Mouse (Mus musculus) hindbrain, embryonic 16.5 days (tissue): Measurements from ENCODE around the gene Zfand4. TPM values are rescaled to one million over a fixed set of nuclear protein-coding genes. Genes with fewer than 3 reads are reported as not detected.
"Not testable (repeated sequence)": the region's sequence is repeated elsewhere in the genome, so short reads cannot be mapped to it uniquely, and the experiment has no call there.

ENCODE experiments used
- ATAC-seq: fragments of 200-750 bp; cut with Nextera tagmentation; 2 replicates; pipeline ENCODE4 v1.8.0; 2017; ENCODE audit warnings: moderate TSS enrichment, moderate library complexity
- H3K27ac ChIP-seq: fragments of 300-500 bp; sonication (generic); 2 replicates; pipeline ENCODE4 v1.5.1; 2014; ENCODE audit warnings: low read depth, mild to moderate bottlenecking, control low read depth, low read length, moderate library complexity
- H3K27me3 ChIP-seq: fragments of 300-500 bp; sonication (generic); replicated peaks from 2 replicates; pipeline ENCODE4 v1.6.1; 2014; ENCODE audit warnings: low read length; ENCODE audit not compliant: control insufficient read depth, insufficient read depth
- H3K36me3 ChIP-seq: fragments of 300-500 bp; sonication (generic); 2 replicates; pipeline ENCODE4 v1.6.1; 2014; ENCODE audit warnings: mild to moderate bottlenecking, low read length, moderate library complexity, mixed read lengths; ENCODE audit not compliant: control insufficient read depth, insufficient read depth
- H3K4me1 ChIP-seq: fragments of 300-500 bp; sonication (generic); 2 replicates; pipeline ENCODE4 v1.6.1; 2014; ENCODE audit warnings: low read depth, low read length; ENCODE audit not compliant: control insufficient read depth, insufficient read depth
- H3K4me2 ChIP-seq: fragments of 300-500 bp; sonication (generic); 2 replicates; pipeline ENCODE4 v1.6.1; 2014; ENCODE audit warnings: mild to moderate bottlenecking, low read length, control low read depth, moderate library complexity
- H3K4me3 ChIP-seq: fragments of 300-500 bp; sonication (generic); 2 replicates; pipeline ENCODE4 v1.5.1; 2014; ENCODE audit warnings: mild to moderate bottlenecking, low read length, control low read depth, moderate library complexity
- H3K9ac ChIP-seq: fragments of 300-500 bp; sonication (generic); 2 replicates; pipeline ENCODE4 v1.6.1; 2014; ENCODE audit warnings: low read depth, mild to moderate bottlenecking, control low read depth, low read length, moderate library complexity
- H3K9me3 ChIP-seq: fragments of 300-500 bp; sonication (generic); 2 replicates; pipeline ENCODE4 v1.6.1; 2014; ENCODE audit warnings: mild to moderate bottlenecking, low read length, moderate library complexity; ENCODE audit not compliant: control insufficient read depth
- WGBS: fragments of 180-500 bp; shearing (Covaris S2); extraction: QIAGEN DNeasy Blood & Tissue Kit; methylation state at CpG from one replicate; pipeline ENCODE4 v1.1.7; 2014; 5-methylcytosine and 5-hydroxymethylcytosine counted together
- polyA plus RNA-seq: library from polyadenylated mRNA; unstranded; fragments of >200 nt; fragmentation: Nextera tagmentation; extraction: Ambion mirVana; gene quantifications from 2 replicates; pipeline ENCODE4 v1.2.1, GENCODE M21; 2015

Gene Zfand4
- polyA plus RNA-seq, 1 experiment from 2014 or later, result 6.7 TPM

DNA sequence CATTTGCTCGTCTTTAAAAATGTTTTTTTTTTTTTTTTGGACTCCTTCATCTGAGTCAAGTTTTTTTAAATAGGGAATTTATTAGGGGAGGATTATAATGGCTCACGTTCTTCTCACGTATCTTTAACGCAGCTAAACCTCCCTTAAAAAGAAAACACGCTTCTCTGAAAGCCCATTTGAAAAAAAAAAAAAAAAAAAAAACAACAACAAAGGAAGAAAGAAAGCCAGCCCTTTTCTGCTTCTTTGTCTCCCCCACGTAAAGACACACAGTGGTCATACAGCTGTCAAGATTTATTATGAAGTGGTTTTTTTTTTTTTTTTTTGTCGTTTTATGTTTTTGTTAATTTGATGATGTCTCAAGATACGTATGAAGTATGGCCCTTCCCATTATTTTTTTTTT is 74.5 kb downstream of the Zfand4 start:
- H3K27me3 ChIP-seq, result no peaks in the 10 kb centered on the region; the same call in 1 of the 2 replicates
- no peak for ATAC-seq
- WGBS, result 6% methylated on average over 8 of the region's 8 CpGs
- H3K4me3 ChIP-seq, result peak overlapping the region; percentile 100
- H3K27ac ChIP-seq, result peak overlapping the region; percentile 88
- peak overlapping the region; percentile 95 for H3K9ac ChIP-seq
- H3K4me1 ChIP-seq, result peaks cover 14% of the 10 kb centered on the region
- no peaks in the 10 kb centered on the region; the same call in 1 of the 2 replicates for H3K9me3 ChIP-seq
- peak overlapping the region; percentile 70 for H3K4me2 ChIP-seq
- H3K36me3 ChIP-seq, result no peaks in the 10 kb centered on the region

DNA sequence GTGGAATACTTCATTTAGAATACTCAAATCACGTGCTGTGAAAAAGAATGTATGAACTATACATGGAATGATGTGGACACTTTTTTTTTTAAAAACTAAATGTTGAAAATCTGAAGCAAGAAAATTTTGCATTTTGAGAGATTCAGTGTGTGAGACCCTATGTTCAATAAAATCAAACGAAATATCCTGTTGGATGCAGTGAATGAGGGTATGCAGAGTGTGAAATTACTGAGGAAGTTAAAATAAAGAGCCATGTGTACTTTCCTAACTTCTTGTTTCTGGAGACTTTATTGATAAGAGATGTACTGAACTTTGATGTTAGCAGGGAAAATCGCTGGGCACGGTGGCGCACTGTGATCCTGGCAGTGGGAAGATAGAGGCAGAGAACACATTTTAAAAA is 75.1 kb downstream of the Zfand4 start:
- no peak overlapping the region for H3K27ac ChIP-seq
- H3K27me3 ChIP-seq, result no peaks in the 10 kb centered on the region; the same call in 1 of the 2 replicates
- no peaks in the 10 kb centered on the region for H3K36me3 ChIP-seq
- H3K4me1 ChIP-seq, result peaks cover 14% of the 10 kb centered on the region
- no peaks in the 10 kb centered on the region; the same call in 1 of the 2 replicates for H3K9me3 ChIP-seq
- H3K9ac ChIP-seq, result no peak overlapping the region
- 79% methylated on average over 5 of the region's 5 CpGs for WGBS
- ATAC-seq, result no peak
- H3K4me2 ChIP-seq, result peak overlapping the region; percentile 70
- peak overlapping the region; percentile 100 for H3K4me3 ChIP-seq

DNA sequence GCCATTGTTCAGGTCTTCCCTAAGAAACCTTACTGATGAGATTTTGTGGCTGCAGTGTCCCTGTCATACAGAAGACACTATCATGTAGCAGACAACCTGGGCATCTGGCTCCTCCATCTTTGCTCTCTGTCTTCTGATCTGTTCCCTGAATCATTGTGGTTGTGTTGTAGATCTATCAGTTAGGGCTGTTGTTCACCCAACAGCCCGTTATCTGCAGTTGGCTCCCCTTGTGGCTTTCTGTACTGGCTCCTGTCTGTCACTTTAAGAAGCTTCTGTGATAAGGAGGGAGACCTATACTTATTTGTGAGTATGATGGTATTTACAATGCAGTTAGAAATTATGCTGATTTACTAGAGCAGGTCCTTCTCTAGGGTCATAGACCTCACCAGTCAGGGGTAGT is 76.5 kb downstream of the Zfand4 start:
- WGBS, result 82% methylated on average over 1 of the region's 1 CpGs
- ATAC-seq, result no peak
- H3K4me3 ChIP-seq, result no peak overlapping the region
- no peak overlapping the region for H3K9ac ChIP-seq
- H3K4me1 ChIP-seq, result peaks cover 14% of the 10 kb centered on the region
- H3K9me3 ChIP-seq, result no peaks in the 10 kb centered on the region; the same call in 1 of the 2 replicates
- H3K27ac ChIP-seq, result no peak overlapping the region
- peak overlapping the region; percentile 70; the same call in 1 of the 2 replicates for H3K4me2 ChIP-seq
- H3K27me3 ChIP-seq, result no peaks in the 10 kb centered on the region; the same call in 1 of the 2 replicates
- H3K36me3 ChIP-seq, result no peaks in the 10 kb centered on the region

- no peak overlapping the region for H3K27ac ChIP-seq
- H3K4me2 ChIP-seq, result no peak overlapping the region
- no peak overlapping the region for H3K9ac ChIP-seq
- no peaks in the 10 kb centered on the region for H3K4me1 ChIP-seq
- H3K36me3 ChIP-seq, result no peaks in the 10 kb centered on the region
- H3K4me3 ChIP-seq, result no peak overlapping the region
- no peaks in the 10 kb centered on the region for H3K27me3 ChIP-seq
- ATAC-seq, result no peak
- WGBS, result 78% methylated on average over 2 of the region's 2 CpGs
- no peaks in the 10 kb centered on the region for H3K9me3 ChIP-seq
Measured at GRCm38 (mm10) chr6:116347953-116348352, 83.9 kb downstream of the Zfand4 start.

GRCm38 (mm10) chr6:116349997-116350396 is 86.0 kb downstream of the Zfand4 start:
- Histone ChIP-seq H3K4me3 (no peak overlapping the region), H3K9me3 (no peaks in the 10 kb centered on the region), H3K27me3 (no peaks in the 10 kb centered on the region), H3K4me2 (no peak overlapping the region), H3K9ac (no peak overlapping the region), H3K36me3 (no peaks in the 10 kb centered on the region), H3K4me1 (no peaks in the 10 kb centered on the region), H3K27ac (no peak overlapping the region)
- no peak for ATAC-seq
- WGBS, result 81% methylated on average over 3 of the region's 3 CpGs

DNA sequence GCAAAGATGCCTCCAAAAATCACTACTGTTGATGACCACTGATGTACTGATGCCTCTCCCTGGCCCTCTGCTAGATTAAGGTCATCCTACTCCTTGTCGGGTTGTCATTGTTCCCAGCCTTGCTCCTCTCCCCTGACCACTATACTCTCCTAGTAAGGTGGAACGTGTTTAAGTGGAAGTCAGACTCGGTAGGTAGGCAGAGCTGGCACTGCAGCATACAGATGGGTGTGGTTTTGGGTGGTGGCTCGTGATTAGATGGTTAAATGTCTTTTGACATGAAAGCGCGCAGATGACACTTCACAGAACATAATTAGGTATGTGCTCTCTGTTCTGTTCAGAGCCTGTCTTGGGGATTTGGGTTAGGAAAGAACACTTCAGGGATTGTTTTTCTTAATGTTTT is 86.6 kb downstream of the Zfand4 start:
- no peak overlapping the region for H3K27ac ChIP-seq
- WGBS, result 83% methylated on average over 6 of the region's 6 CpGs
- no peak overlapping the region for H3K4me2 ChIP-seq
- no peak overlapping the region for H3K9ac ChIP-seq
- H3K9me3 ChIP-seq, result no peaks in the 10 kb centered on the region
- ATAC-seq, result no peak
- no peaks in the 10 kb centered on the region for H3K27me3 ChIP-seq
- H3K36me3 ChIP-seq, result no peaks in the 10 kb centered on the region
- H3K4me3 ChIP-seq, result no peak overlapping the region
- H3K4me1 ChIP-seq, result no peaks in the 10 kb centered on the region

DNA sequence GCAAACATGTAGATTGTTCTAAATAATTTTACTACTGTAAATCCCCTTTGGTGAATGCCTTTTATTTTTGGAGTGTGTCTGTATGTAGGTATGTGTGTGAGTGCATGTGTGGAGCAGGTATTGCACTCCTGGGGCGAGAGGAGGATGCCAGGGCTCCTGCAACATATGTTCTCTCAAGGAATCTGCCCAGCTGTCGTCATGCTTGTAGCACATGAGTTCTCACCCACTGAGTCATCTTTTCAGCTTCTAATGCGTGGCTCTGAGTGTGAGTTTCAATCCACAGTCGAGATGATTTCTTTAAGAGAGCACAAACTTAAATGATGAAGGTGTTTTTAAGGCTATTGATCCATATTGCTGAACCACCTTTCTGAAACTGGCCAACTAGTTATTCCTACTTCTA is 87.5 kb downstream of the Zfand4 start:
- 75% methylated on average over 4 of the region's 4 CpGs for WGBS
- no peak overlapping the region for H3K27ac ChIP-seq
- no peak overlapping the region for H3K4me2 ChIP-seq
- no peaks in the 10 kb centered on the region for H3K9me3 ChIP-seq
- no peak overlapping the region for H3K4me3 ChIP-seq
- no peaks in the 10 kb centered on the region for H3K27me3 ChIP-seq
- ATAC-seq, result no peak
- no peak overlapping the region for H3K9ac ChIP-seq
- no peaks in the 10 kb centered on the region for H3K36me3 ChIP-seq
- no peaks in the 10 kb centered on the region for H3K4me1 ChIP-seq

DNA sequence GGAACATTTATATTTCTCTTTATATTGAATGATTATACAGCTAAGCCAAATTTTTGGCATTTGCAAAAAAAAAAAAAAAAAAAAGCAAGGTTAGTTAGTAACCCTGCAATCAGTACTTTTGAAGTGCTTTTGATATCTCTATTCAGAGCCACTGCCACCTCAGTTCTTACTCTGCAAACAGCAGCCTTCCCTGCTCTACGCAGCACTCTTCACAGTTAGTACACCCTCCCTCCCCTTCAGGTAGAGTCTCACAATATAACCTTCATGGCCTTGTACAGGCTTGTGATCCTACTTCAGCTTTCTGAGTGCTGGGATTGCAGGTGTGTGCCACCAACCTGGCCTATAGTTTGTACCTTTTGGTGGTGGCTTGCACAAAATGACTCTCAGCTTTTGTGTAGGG is 89.4 kb downstream of the Zfand4 start:
- no peak for ATAC-seq
- Histone ChIP-seq H3K4me3 (no peak overlapping the region), H3K9me3 (no peaks in the 10 kb centered on the region), H3K27ac (no peak overlapping the region), H3K9ac (no peak overlapping the region), H3K4me1 (no peaks in the 10 kb centered on the region), H3K36me3 (no peaks in the 10 kb centered on the region), H3K4me2 (no peak overlapping the region), H3K27me3 (no peaks in the 10 kb centered on the region)
- WGBS, result 93% methylated on average over 1 of the region's 1 CpGs

DNA sequence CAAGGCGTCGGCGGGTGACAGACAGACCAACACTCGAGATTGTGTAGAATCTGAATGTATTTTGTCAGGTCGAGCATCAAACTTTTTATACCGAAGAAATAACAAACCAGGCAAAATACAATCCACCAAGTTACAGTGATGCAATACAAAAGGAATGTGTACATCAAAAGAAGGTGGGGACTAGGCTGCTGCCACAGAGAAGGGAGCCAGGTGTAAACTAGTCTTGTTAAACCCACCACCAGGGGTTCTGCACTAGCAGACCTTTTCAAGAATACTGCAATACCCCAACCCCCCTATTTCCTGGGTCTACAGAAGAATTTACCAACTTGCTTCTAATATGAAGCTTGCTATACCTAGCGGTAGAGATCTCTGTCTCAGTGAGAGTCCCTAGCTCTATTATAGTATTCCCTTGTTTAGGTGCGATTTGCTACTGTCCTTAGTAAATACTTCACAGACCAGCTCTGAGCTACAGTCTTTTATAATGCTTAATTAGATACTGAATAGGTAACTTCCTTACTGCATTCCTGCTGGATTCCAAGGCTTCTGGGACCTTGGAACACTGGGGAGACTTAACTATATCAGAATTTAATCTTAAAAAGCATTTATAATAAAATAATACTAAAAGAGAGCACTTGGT is 92.4 kb downstream of the Zfand4 start:
- H3K4me2 ChIP-seq, H3K36me3 ChIP-seq, H3K4me3 ChIP-seq, H3K9me3 ChIP-seq, H3K27me3 ChIP-seq, H3K27ac ChIP-seq, ATAC-seq, H3K9ac ChIP-seq, H3K4me1 ChIP-seq: not testable (repeated sequence)
- WGBS, result 78% methylated on average over 8 of the region's 8 CpGs
